7 mouse cellular contexts compared by ENCODE assay signal in the genomic region with DNA sequence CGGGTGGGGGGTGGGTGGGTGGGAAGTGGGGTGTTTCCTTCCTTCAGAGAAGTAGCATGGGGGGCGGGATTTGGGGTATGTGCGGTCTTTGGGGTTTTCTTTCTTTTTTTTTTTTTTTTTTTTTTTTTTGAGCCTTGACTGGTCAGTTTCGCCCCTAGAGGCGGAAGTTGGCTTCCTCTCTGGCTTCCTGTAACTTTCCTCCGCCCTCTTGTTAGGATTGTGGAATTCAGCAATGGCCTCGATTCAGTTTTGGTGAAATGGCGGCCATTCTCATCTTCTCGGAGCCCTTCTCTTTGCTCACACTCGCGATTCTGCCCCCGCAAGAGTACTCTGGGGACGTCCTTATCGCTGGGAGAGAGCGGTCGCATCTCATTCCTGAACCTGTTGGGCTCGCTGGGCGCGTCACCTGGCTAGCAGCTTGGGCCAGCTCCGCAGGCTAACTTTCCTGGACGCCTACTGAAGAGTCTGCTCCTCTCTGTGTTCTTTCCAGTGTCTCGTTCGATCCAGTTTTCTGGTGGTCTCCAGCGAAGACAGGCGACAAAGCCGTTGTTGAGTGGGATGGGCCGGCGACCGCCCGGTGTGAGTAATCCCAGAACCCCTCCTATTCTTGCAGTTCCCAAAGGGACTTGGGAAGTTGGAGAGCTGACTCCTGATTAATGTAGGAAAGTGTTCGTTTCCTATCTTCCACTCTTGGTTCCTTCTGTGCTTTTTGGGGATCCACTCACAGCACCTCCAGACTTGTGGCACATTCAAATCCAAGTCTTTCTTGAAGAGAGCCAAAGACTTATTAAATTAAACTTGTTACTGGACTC. TPM values are rescaled to one million over a fixed set of nuclear protein-coding genes. Genes with fewer than 3 reads are reported as not detected.
A peak's percentile ranks its signal among the peaks of the same experiment; 100 is the strongest.
DNase-seq lines count a peak whose midpoint lies in the region; ATAC-seq lines count a peak whose summit lies in the region.

No protein-coding gene starts in this region.

- H3K27me3 ChIP-seq in limb, embryonic 12.5 days, result no peaks in the 10 kb centered on the region
- no peaks in the 10 kb centered on the region for H3K27me3 ChIP-seq in midbrain, embryonic 11.5 days (ENCODE audit: control insufficient read depth, insufficient read depth, low read length)

- H3K4me2 ChIP-seq in limb, embryonic 12.5 days, result peak overlapping the region; percentile 68
- H3K4me2 ChIP-seq in midbrain, embryonic 11.5 days, result peak overlapping the region; percentile 66

- ATAC-seq in common myeloid progenitor, adult 5-6 weeks (replicated peaks; ENCODE audit: low read depth, poor library complexity, severe bottlenecking), result peak; percentile 11
- 0 out of 2 replicates have a peak, but pooled peaks have one; percentile 34 for ATAC-seq in limb, embryonic 12.5 days (ENCODE audit: insufficient number of reproducible peaks, insufficient read depth, low FRiP score, low TSS enrichment, low read depth)
- ATAC-seq in midbrain, embryonic 11.5 days (ENCODE audit: low FRiP score), result peak; percentile 22; the same call in 1 of the 2 replicates

- DNase-seq in adrenal gland, postnatal 10 days, result peak; percentile 74
- DNase-seq in gastrocnemius, postnatal 25 days, result peak; percentile 67
- peak; percentile 80 for DNase-seq in induced T-regulatory cell, adult 2 months (ENCODE audit: low read depth)
- peak; percentile 97 for DNase-seq in midbrain, embryonic 11.5 days (ENCODE audit: low spot score, missing footprints)
- DNase-seq in skeletal muscle tissue, adult 2 months (ENCODE audit: low read depth, low spot score), result peak; percentile 77

- no peaks in the 10 kb centered on the region for H3K9me3 ChIP-seq in limb, embryonic 12.5 days
- no peaks in the 10 kb centered on the region for H3K9me3 ChIP-seq in midbrain, embryonic 11.5 days (ENCODE audit: control insufficient read depth, low read length)

- WGBS in limb, embryonic 12.5 days, result 2% methylated on average over 30 of the region's 31 CpGs
- WGBS in midbrain, embryonic 11.5 days, result 3% methylated on average over 31 of the region's 31 CpGs

- peaks cover 23% of the 10 kb centered on the region; the same call in 1 of the 2 replicates for H3K36me3 ChIP-seq in limb, embryonic 12.5 days
- H3K36me3 ChIP-seq in midbrain, embryonic 11.5 days (ENCODE audit: control insufficient read depth, insufficient read depth, low read length), result no peaks in the 10 kb centered on the region

- peak overlapping the region; percentile 72 for H3K9ac ChIP-seq in limb, embryonic 12.5 days (replicated peaks)
- peak overlapping the region; percentile 76 for H3K9ac ChIP-seq in midbrain, embryonic 11.5 days (ENCODE audit: low read length)

- H3K4me1 ChIP-seq in limb, embryonic 12.5 days (replicated peaks), result peaks cover 17% of the 10 kb centered on the region
- H3K4me1 ChIP-seq in midbrain, embryonic 11.5 days (ENCODE audit: control insufficient read depth, insufficient read depth, low read length), result peaks cover 7% of the 10 kb centered on the region; the same call in 1 of the 2 replicates

- peak overlapping the region; percentile 57 for H3K4me3 ChIP-seq in limb, embryonic 12.5 days (replicated peaks)
- peak overlapping the region; percentile 56 for H3K4me3 ChIP-seq in midbrain, embryonic 11.5 days (ENCODE audit: low read depth, low read length)

- H3K27ac ChIP-seq in limb, embryonic 12.5 days, result peak overlapping the region; percentile 99
- peak overlapping the region; percentile 42; the same call in 1 of the 2 replicates for H3K27ac ChIP-seq in midbrain, embryonic 11.5 days (ENCODE audit: low read depth, low read length)

RNA-seq across cellular contexts. Expression of gene Cflar, which starts 2.0 kb away (rescaled TPM):
- total RNA-seq in adrenal gland, postnatal 10 days (2021), result 100 to 1,000 TPM; 101 to 102 TPM
- 80.7 and 80.8 TPM in 2 replicates for total RNA-seq in common myeloid progenitor, adult 5-6 weeks (2017)
- total RNA-seq in gastrocnemius, postnatal 25 days (2021), result 10 to 100 TPM; 40.0 to 41.4 TPM
- polyA plus RNA-seq in limb, embryonic 12.5 days (2016; fragmentation: Nextera tagmentation; extraction: Ambion mirVana), result 29.9 and 34.3 TPM in 2 replicates
- 19.1 and 20.9 TPM in 2 replicates for polyA plus RNA-seq in midbrain, embryonic 11.5 days (2014; fragmentation: Nextera tagmentation; extraction: Ambion mirVana)

RNA-seq across cellular contexts. Expression of gene Als2cr12, which starts 17.5 kb away (rescaled TPM):
- total RNA-seq in adrenal gland, postnatal 10 days (2021), result 1 to 10 TPM; 4.8 to 6.2 TPM
- total RNA-seq in common myeloid progenitor, adult 5-6 weeks (2017), result not detected in 2 replicates
- not detected for total RNA-seq in gastrocnemius, postnatal 25 days (2021)
- polyA plus RNA-seq in limb, embryonic 12.5 days (2016; fragmentation: Nextera tagmentation; extraction: Ambion mirVana), result not detected in 2 replicates
- not detected in 2 replicates for polyA plus RNA-seq in midbrain, embryonic 11.5 days (2014; fragmentation: Nextera tagmentation; extraction: Ambion mirVana)

Comparison
In these comparisons a context has a peak if more than half of its experiments do, and no peak if none do; other contexts are left out.
1. Peak in every context shown above with its lines: DNase-seq, ATAC-seq, H3K4me3 ChIP-seq and H3K27ac ChIP-seq.